Mouse (Mus musculus): ENCODE measurements at regions not wholly inside any gene's neighbourhood (a gene's known extent, or its start where the extent isn't known, plus 50 kb on each side); places are given as distances from the start of the nearest gene placed in this dataset.

DNA sequence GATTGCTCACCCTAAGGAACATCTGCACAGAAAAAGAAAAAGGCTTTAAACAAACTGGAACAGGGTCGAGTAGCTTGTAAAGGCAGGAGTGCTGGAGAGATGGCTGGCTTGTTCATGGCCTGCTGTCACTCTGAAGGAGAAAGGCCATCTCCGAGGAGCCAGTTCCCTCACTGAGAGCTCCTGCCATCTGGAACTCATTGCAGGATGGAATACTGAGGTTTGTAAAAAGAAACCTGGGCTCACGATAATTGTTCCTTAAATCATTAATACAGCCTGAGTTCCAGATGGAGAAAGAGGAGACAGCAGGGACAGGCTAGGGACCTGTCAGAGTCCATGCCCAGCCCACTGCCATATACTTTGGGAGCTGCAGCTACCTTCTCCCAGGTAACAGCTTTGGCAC, 100.8 kb upstream of the Gm12830 start:
- DNase-seq: no peak

DNA sequence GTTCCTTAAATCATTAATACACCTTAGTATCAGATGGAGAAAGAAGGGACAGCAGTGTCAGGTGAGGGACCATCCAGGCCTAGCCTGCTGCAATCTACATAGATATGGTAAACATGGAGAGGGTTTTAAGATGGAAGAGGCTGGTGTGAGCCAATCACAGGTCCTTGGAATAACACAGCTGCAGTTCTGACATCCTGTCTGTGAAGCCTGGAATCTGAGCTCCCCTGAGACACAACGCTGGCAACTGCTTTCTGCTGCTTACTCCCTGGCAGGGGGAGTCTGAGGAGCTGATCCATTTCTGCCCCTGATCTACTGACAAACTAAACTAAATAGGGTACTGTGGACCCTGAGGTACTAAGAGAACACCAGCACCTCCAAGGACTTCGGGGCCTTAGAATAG, 100.1 kb upstream of the Gm12830 start:
- DNase-seq: no peak

DNA sequence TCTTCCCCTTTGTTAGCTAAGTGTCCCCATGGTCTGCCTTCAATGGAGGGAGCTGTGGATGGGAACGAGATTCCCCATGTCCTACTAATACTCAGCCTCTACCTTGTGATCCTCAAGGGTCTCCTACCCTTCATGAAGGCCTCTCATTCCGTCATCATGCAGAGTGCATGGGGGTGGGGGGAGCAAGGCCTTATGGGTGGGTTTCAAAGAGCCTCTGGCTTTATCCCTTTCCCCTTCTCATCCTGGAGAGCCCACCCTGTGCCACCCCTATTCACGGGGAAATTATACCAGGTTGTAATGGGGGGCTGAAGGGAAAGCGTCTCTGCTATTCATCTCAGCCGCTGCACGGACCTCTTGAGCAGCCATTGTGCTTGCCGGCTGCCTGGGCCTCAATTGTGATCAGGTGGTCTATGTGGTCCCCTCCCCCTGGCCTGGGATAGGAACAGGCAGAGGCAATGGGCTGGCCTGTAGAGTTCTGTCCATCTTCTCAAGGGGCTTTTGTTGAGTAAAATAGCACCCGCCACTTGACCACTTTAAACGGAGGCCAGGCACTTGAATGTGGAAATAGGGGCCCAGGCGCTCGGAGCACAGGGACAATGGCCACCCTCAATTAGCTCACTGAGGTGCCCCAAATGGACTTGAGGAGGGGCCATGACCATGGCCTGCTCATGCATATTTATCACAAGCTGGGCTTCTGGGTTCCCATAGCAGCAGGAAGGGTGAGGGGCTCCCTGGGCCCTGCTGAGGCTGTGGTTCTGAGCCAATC, 93.1 kb upstream of the Gm12830 start:
- DNase-seq: no peak

DNA sequence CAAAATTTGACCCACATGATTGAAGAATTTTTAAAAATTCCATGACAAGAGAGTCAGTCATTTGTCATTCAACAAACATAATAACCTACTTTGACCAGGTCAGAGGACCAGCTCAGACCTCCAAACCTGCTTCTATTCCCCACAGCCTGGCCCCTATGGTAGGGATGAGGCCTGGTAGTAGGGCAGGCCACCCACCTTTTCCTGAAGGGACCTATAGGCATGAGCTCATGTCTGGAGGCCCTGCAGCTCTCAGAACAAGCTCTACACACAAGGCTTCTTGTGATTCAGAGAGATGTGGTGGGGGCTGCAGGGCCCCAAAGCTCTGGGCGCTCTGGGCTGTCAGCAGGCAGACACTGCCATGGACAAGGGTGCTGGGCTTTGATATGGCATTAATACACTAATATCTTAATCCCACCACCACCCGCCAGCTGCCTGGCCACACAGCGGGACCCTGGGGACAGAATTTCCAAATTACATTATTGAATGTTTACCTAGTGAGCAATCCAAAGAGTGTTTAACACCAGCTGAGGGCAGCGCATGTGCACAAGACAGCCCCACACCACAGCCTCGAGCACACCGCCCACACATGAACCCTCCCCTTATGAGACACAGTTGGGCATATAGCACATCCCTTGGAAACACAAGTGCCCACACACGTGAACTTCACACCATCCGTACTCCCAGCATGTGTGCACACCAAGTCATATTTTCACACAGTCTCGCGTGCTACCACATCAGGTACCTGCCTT, 88.1 kb upstream of the Gm12830 start:
- no peak for DNase-seq

DNA sequence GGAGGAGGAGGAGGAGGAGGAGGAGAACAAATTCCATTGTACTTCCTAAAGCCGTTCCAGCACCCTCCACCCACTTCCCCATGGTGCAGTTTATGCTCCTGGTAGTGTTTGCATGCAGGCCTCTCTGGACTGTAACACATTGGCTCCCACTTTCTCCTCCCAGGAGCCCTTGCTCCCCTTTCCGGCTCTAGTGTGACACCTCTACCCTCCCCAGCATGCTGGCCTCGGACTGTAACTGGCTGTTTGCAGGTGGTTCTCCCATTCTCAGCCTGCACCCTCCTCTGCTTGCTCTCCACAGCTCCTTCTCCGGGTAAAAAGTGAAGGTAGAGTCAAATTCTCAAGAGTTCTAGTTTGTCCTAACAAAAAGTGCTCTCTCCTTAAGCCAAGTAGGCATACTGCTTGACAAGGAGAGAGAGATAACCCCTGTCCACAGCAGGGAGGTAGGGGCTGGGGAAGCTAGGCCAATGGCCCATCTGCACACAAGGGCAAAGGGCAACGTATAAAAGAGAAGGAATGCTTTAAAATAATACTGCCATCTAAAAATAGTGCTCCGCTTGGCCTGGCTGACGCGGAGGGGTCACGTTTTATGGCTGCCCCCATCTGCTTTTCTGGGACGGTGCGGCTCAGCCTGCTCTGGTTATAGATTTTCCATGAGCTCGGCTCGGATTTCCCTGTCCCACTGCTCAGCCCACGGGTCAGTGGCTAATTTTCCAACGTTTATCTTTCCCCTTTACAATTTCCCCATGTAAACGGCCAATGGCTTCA, 82.4 kb upstream of the Gm12830 start:
- no peak for DNase-seq

DNA sequence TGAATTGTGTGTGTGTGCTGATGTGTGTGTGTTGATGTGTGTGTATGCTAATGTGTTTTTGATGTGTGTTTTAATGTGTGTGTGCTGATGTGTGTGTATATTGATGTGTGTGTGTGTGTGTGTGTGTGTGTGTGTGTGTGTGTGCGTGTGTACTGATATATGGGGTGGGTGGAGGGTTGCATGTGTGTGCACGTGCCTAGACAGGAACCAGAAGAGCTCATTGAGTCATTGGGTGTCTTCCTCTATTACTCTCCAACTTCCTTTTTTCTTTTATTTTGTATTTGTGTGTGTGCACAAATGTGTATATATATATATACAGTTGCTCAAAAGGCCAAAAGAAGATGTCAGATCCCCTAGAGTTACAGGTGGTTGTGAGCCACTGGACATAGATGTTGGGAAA, 73.4 kb upstream of the Gm12830 start:
- no peak for DNase-seq

DNA sequence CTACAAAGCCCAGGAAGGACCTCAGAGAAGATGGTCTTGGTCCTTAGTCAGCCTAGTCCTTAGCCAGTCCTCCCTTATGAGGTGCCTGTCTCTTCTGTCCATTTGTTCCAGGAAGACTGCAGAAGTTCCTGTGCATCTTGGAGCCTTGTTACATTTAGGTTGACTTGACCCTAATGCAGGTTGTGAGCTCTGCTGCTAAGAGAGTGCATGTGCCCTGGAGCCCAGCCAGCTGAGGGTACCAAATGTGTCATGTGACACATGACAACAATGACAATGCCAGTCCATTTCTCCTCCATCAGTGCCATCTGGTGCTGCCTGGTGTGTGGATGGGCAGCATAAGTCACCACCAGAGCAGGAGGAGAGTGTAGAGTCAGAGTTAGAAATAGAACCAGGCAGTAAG, 61.7 kb upstream of the Gm12830 start:
- no peak for DNase-seq

DNA sequence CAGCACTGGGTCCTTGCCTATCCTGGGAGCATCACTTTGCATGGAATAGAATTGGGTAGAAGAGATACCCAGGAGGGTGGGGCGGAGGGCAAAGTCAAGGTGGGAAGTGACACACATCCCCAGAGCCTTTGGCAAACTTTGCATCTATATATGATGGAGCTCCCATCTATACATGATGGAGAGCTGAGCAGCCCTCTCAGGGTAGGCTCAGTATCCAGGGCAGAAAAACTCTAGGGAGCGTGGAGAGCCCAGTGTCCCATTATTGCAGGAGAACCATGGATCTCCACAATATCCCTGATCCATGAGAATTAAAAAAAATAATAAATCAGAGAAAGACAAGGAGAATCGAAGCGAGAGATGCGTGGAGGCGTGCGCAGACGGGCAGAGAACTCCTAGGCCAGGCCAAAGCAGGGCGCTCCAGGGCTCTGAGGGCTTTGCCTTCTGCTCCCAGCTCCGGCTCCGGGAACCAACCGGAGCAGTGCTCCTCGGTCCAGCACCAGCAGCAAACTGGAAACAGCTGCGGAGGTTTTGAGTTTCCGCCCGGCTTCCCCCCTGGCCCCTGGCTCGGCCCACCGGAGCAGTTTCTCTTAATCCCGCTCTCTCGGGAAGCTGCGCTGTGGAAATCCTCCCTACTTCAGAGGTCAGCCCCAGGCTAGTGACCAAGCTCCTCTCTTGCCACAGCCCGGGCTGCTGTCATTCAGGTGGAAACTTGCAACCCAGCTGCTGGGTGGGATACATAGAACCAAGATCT, 54.7 kb upstream of the Gm12830 start:
- no peak for DNase-seq
